Mouse (Mus musculus) layer of hippocampus, postnatal 10 days (tissue): ENCODE data around the gene Sh3kbp1. TPM values are rescaled to one million over a fixed set of nuclear protein-coding genes. Genes with fewer than 3 reads are reported as not detected.

Experiments used
- DNase-seq, 2 experiments: peaks; one replicate each; pipeline ENCODE4 v3.0.0; 2021; ENCODE audit warnings: low spot score in 2 of 2
- total RNA-seq, 2 experiments: library from RNA; stranded (reverse); gene quantifications; 2 replicates each; pipeline ENCODE4 v1.2.3; 2021

Sh3kbp1 gene
- total RNA-seq, 2 experiments from 2014 or later, result 57.8 to 67.0 TPM

- DNase-seq, result no peak
Measured at GRCm38 (mm10) chrX:159829192-159829852, 202.2 kb downstream of the Sh3kbp1 start.

DNA sequence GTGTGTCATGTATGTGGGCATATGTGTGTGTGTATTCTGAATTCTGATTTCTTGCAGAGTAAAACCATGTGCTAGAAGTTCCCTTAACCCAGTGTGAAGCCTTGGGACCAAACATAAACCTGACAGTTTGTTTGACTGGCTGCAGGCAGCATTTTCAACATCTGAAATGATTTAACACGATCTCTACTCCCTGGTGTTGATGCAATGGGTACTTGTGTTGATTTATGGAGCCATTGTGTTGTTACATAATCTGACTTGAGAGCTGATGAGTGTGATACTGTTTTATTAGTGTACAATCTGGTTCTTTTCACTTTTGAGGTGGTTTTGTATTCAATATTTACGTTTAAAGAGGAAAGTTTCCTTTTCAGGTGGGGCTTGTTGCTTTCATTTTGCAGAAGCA is 204.1 kb downstream of the Sh3kbp1 start:
- no peak for DNase-seq

- no peak for DNase-seq
Measured at GRCm38 (mm10) chrX:159835239-159835638, 208.2 kb downstream of the Sh3kbp1 start.

GRCm38 (mm10) chrX:159837379-159837778 is 210.3 kb downstream of the Sh3kbp1 start:
- DNase-seq, result peak; percentile 36 to 45

DNA sequence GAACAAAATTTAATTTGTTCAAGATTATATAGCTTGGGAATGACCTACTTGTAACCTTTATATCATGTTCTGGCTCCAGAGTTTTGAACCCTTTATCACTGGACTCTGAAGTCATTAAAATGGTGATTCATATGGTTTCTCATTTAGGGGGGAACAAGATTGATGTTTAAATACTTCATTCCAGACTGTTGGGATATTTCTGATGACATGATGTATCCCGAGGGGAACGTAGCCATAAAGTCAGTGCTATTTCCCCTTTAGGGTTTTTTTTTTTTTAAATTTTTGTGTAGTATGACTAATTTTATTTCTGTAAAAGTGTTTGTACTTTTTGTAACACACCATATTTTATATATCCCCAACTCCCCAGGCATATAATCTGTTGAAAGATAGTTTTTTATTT is 212.7 kb downstream of the Sh3kbp1 start:
- no peak for DNase-seq

DNA sequence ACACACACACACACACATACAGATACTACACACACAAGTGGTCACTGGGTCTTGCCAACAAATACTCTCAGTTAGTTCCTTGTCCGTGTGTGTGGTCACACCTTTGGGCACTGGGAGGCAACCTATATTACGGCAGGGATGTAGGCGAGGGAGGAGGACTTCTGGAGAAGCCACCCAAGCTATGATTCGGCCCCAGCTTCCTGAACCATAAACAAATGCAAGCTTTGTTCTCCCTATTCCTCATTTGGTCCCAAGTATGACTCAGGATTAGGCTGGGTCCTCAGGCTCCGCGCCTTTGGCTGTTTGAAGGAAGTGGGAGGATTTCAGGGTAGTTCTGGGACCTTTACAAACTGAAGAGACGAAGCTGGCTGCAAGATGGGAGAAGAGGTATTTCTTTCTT is 213.2 kb downstream of the Sh3kbp1 start:
- DNase-seq, result no peak

GRCm38 (mm10) chrX:159850722-159851121 is 223.7 kb downstream of the Sh3kbp1 start:
- DNase-seq, result no peak

DNA sequence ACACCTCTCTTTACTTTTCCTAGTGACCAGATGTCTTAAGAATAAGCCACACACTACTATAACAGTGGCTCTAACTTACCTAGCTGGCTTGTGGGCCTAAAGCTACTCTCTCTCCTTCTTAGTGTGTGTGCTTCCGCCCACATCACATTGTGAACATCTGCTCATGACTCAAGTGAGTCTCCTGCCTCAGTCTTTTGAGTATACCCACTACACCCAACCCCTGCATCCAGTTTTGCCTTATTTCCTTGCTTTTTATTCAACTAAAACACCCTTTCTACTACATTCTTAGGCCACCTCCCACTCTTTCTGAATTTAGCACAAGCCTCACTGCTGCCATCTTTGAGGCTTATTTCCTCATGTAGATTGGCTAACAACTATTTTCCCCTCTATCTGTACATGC is 229.8 kb downstream of the Sh3kbp1 start:
- no peak for DNase-seq

DNA sequence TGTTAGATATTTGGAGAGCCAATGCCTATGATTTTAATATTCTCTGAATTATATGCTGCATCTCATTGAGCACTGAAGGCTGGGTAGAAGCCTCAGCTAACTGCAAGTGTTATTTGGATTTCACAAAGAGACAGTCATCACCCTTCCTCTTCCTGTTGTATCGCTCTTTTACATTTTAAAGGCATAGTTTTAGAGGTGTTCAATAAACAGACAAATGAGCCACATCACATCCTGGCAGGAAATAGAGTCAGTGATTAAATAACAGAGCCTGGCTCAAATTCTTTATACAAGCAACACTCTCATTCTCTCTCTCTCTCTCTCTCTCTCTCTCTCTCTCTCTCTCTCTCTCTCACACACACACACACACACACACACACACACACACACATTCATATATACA is 231.1 kb downstream of the Sh3kbp1 start:
- DNase-seq, result no peak

- DNase-seq, result no peak
Measured at GRCm38 (mm10) chrX:159860841-159861530, 233.9 kb downstream of the Sh3kbp1 start.

DNA sequence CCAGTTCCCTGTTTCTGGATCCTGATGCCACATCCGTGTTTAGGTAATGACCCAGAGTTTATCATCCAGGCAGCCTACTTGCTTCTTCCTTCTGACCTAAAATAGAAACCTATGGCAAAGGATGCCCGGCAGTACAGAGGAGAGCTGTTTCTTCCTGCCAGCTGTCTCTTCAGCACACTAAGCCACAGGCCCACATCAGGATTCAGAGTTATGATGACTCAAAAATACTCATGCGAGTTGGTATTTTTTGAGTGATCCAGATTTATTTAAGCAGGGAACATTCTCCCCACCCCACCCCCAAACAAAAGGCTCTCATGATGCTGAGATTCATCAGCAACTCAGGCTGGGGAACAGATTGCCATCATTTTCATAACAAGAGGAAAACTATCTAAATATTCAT is 240.6 kb downstream of the Sh3kbp1 start:
- DNase-seq, result no peak

GRCm38 (mm10) chrX:159872521-159872920 is 245.4 kb downstream of the Sh3kbp1 start:
- DNase-seq, result no peak

DNA sequence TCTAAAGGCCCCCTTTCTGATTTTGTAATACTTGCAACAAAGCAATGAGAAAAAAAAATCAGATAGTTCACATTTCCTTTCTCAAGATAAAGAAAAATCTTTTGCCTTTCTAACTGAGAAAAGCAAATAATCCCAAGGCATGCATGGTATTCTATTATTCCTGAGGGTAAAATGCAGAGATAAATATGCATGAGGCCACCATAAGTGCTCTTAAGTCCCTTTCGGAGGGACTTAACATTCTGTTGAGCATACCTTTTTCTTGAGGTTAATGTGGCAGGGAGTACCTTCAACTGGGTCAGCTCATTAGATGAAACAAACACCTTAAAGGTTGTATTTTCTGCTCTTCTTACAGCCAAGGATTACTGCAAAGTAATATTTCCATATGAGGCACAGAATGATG is 250.7 kb downstream of the Sh3kbp1 start:
- no peak for DNase-seq

DNA sequence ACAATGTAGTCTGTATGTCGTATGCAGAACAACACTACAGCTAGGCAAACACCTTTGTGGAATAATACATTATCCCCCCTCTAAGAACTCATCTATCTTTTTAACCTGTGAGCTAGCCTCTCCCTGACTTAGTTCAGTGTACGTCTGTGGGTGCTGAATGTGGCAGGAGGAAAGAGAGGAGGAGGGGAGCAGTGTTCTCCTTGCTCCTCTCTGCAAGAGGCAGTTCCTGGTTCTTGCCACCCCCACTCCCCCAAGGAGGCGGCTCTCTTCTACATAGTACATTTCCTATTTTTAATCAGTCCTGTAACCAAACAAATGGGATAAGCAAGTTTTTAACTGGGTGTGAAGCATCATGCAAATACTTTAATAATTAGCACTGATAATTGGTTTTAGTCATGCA is 252.4 kb downstream of the Sh3kbp1 start:
- DNase-seq, result no peak

DNA sequence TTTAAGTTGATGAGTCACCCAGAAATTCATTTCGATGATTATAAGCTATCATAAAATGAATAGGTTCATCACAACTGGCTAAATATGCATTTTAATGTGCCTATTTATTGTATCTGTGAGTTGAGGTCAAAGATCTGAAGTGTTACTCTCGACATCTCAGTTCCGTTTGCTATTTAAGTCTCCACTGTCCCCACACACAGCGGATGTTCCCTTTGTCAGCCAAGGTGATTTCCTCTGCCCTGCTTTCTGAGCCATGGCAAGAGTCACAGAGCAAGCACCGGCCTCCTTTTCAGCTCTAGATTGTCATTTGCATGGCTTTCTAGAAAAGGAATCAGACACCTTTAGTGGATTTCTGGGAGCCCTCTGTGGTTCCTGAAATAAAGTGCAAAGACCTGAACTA is 254.5 kb downstream of the Sh3kbp1 start:
- DNase-seq, result no peak

DNA sequence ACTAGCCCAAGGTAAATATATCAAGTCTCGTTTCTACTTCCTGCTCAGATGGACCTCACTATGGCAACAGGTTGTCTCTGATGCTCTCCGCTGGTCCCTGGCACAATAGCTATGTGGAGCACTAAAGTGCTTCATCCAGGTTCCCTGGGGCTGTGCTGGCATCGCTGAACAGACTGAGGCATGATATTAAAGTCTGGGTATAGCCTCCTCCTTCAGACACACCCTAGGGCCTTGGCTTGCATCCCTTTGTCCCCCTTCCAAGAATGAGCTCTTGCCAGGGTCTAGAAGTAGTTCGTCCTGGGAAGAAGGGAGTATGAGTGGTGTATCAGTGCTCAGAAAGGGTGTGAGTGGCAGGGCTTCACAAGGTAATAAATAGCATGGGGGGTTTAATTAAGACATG is 269.5 kb downstream of the Sh3kbp1 start:
- DNase-seq, result no peak

DNA sequence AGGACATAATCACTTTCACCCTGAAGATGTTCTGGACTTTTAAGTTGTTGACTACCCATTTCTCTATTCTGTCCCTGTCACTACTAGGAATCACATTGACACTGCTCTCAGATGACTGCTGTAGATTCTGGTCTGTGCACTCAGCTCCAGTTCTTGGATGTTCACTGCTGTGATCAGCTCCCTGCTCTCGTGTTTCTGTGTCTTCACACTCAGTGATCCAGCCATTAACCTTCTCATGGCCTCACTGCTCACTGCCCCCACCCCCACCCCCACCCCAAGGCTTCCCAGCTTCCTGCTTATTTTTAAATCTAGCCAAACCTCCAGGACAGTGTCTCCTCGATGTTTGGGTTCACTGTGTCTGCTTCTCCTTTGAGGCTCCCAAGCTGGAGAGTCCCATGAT is 271.0 kb downstream of the Sh3kbp1 start:
- no peak for DNase-seq

GRCm38 (mm10) chrX:159899121-159899520 is 272.0 kb downstream of the Sh3kbp1 start:
- no peak for DNase-seq

GRCm38 (mm10) chrX:159903421-159903820 is 276.3 kb downstream of the Sh3kbp1 start:
- DNase-seq, result no peak

- DNase-seq, result no peak
Measured at GRCm38 (mm10) chrX:159907703-159908102, 280.6 kb downstream of the Sh3kbp1 start.

DNA sequence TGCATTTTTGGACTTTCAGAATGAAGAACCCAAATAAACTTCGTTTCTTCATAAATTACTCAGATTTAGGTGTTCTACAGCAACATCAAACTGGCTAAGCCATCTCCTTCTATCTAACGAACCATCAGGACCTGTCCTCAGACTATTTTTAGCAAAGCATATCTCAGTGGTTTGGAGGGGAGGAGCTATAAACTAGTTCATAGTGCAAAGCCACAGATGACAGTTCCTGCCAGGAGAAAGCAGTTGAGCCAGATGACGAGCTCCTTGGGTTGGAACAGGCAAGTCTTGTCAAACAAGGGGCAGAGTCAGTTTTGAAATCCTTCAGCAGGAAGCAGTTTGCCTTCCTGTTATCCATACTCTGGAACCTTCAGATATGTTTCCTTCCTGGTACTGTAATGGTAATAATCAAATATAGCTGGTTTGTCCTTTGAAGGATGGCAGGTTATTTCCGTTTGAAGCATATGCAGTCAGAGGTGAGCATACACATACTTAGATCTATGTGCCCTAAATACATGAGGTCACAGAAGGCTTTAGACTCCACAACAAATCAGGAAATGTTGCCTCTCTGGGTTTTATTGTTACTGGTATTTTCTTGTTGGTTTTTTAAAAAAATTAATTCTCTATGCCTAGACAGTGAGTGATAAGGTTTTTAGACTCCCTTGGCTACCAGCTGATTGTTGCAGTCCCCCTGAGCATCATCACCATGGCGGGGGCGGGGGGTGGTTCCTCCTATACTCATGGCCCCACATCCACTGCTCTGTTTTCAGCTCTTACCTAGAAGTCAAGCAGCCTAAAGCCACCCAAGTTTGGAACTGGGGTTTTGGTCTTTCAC is 282.6 kb downstream of the Sh3kbp1 start:
- no peak for DNase-seq

GRCm38 (mm10) chrX:159910600-159910999 is 283.5 kb downstream of the Sh3kbp1 start:
- DNase-seq, result no peak
